Mouse (Mus musculus) cerebellum, adult 2 months (tissue): ENCODE data around the gene Olfr995. TPM values are rescaled to one million over a fixed set of nuclear protein-coding genes. Genes with fewer than 3 reads are reported as not detected.

Experiments used
- DNase-seq, 2 experiments: peaks; one replicate each; pipeline ENCODE4 v3.0.0; 2021
- H3K27ac ChIP-seq: fragments of 200-500 bp; 2 replicates; pipeline ENCODE4 v1.5.1; 2012; ENCODE audit warnings: low read length, control low read depth, inconsistent platforms; ENCODE audit not compliant: insufficient read depth
- H3K27me3 ChIP-seq: fragments of 200-500 bp; 2 replicates; pipeline ENCODE4 v1.6.1; 2012; ENCODE audit warnings: inconsistent platforms, mild to moderate bottlenecking, low read length, moderate library complexity; ENCODE audit not compliant: control insufficient read depth, insufficient read depth
- H3K4me1 ChIP-seq: fragments of 200-500 bp; 2 replicates; pipeline ENCODE4 v1.6.1; 2011; ENCODE audit warnings: low read length; ENCODE audit not compliant: control insufficient read depth, insufficient read depth
- H3K4me3 ChIP-seq: fragments of 200-500 bp; replicated peaks from 2 replicates; pipeline ENCODE3; 2011; ENCODE audit warnings: mild to moderate bottlenecking, low read depth, low read length, control low read depth; ENCODE audit not compliant: insufficient read depth
- CTCF ChIP-seq: fragments of 200-500 bp; IDR thresholded peaks from 2 replicates; pipeline ENCODE4 v1.5.1; 2011; ENCODE audit warnings: low read depth, mild to moderate bottlenecking, control low read depth, low read length, moderate library complexity, borderline replicate concordance; ENCODE audit not compliant: insufficient read depth
- POLR2A ChIP-seq: fragments of 200-500 bp; IDR thresholded peaks from 2 replicates; pipeline ENCODE4 v1.6.1; 2011; ENCODE audit warnings: low read length, control low read depth, borderline replicate concordance; ENCODE audit not compliant: insufficient read depth
- WGBS: fragments of 180-500 bp; shearing (Covaris S2); methylation state at CpG from one replicate; pipeline ENCODE4 v1.1.7; 2018; 5-methylcytosine and 5-hydroxymethylcytosine counted together
- polyA plus RNA-seq: library from polyadenylated mRNA; depleted of rRNA; stranded (reverse); fragments of >200 nt; gene quantifications from 2 replicates; pipeline ENCODE4 v1.2.3, GENCODE M21; 2012; rRNA removed

The Olfr995 gene
- polyA plus RNA-seq, result not detected in 2 replicates

GRCm38 (mm10) chr2:85443539-85443938, at the start of gene Olfr995:
Olfr995 (minus strand) TSS chr2:85443639.
- Histone ChIP-seq H3K27me3 (no peaks in the 10 kb centered on the region), H3K4me3 (no peak within 1 kb of the TSS), H3K4me1 (no peaks in the 10 kb centered on the region), H3K27ac (no peak within 1 kb of the TSS)
- no peak for TF ChIP-seq POLR2A
- no peak for TF ChIP-seq CTCF
- no peak for DNase-seq
- 27% methylated on average over 1 of the region's 1 CpGs for WGBS

- 55% methylated on average over 5 of the region's 5 CpGs for WGBS
- DNase-seq, result no peak
- no peaks in the 10 kb centered on the region for H3K27me3 ChIP-seq
- no peaks in the 10 kb centered on the region for H3K4me1 ChIP-seq
- no peak overlapping the region for H3K4me3 ChIP-seq
- no peak overlapping the region for H3K27ac ChIP-seq
- TF ChIP-seq POLR2A, result no peak
- no peak for TF ChIP-seq CTCF
Measured at GRCm38 (mm10) chr2:85490396-85490795, 47.0 kb upstream of the Olfr995 start.

- H3K4me3 ChIP-seq, result no peak overlapping the region
- no peak for DNase-seq
- no peaks in the 10 kb centered on the region for H3K4me1 ChIP-seq
- TF ChIP-seq CTCF, result no peak
- no peak for TF ChIP-seq POLR2A
- no peak overlapping the region for H3K27ac ChIP-seq
- 61% methylated on average over 3 of the region's 3 CpGs for WGBS
- no peaks in the 10 kb centered on the region for H3K27me3 ChIP-seq
Measured at GRCm38 (mm10) chr2:85466801-85467325, 23.4 kb upstream of the Olfr995 start.

- no peak for DNase-seq
Measured at GRCm38 (mm10) chr2:85442546-85442945, 893 bp downstream of the Olfr995 start.

GRCm38 (mm10) chr2:85436351-85436750, 7.1 kb downstream of the Olfr995 start, which contains the start of gene Olfr994:
Olfr994 (minus strand) TSS chr2:85436451.
- Histone ChIP-seq H3K27ac (no peak within 1 kb of the TSS), H3K4me1 (no peaks in the 10 kb centered on the region), H3K4me3 (no peak within 1 kb of the TSS), H3K27me3 (no peaks in the 10 kb centered on the region)
- WGBS, result 93% methylated on average over 3 of the region's 3 CpGs
- DNase-seq, result no peak
- TF ChIP-seq POLR2A (no peak), CTCF (no peak)

More at GRCm38 (mm10) chr2:85442546-85442945, 893 bp downstream of the Olfr995 start:
- Histone ChIP-seq H3K4me1 (no peaks in the 10 kb centered on the region), H3K27ac (no peak overlapping the region), H3K4me3 (no peak overlapping the region), H3K27me3 (no peaks in the 10 kb centered on the region)
- no peak for TF ChIP-seq POLR2A
- TF ChIP-seq CTCF, result no peak

- Histone ChIP-seq H3K27me3 (no peaks in the 10 kb centered on the region), H3K4me3 (no peak overlapping the region), H3K27ac (no peak overlapping the region), H3K4me1 (no peaks in the 10 kb centered on the region)
- TF ChIP-seq POLR2A (no peak), CTCF (no peak)
- 92% methylated on average over 1 of the region's 1 CpGs for WGBS
- no peak for DNase-seq
Measured at GRCm38 (mm10) chr2:85425893-85426292, 17.5 kb downstream of the Olfr995 start.

- H3K4me3 ChIP-seq, result no peak within 1 kb of the TSS
- TF ChIP-seq CTCF, result no peak
- no peak for TF ChIP-seq POLR2A
- no peaks in the 10 kb centered on the region for H3K4me1 ChIP-seq
Measured at GRCm38 (mm10) chr2:85414777-85415176, 28.7 kb downstream of the Olfr995 start, which contains the start of gene Olfr993. Olfr993 (minus strand) TSS chr2:85414877.

GRCm38 (mm10) chr2:85409369-85409768, 34.1 kb downstream of the Olfr995 start, which contains the start of gene Olfr992:
Olfr992 (minus strand) TSS chr2:85409469.
- Histone ChIP-seq H3K27ac (no peak within 1 kb of the TSS), H3K27me3 (no peaks in the 10 kb centered on the region), H3K4me3 (no peak within 1 kb of the TSS), H3K4me1 (no peaks in the 10 kb centered on the region)
- TF ChIP-seq CTCF, result no peak
- TF ChIP-seq POLR2A, result no peak
- WGBS, result 54% methylated on average over 2 of the region's 2 CpGs
- no peak for DNase-seq

More at GRCm38 (mm10) chr2:85414777-85415176, 28.7 kb downstream of the Olfr995 start, which contains the start of gene Olfr993:
- DNase-seq, result no peak
- Histone ChIP-seq H3K27ac (no peak within 1 kb of the TSS), H3K27me3 (no peaks in the 10 kb centered on the region)

Other genes with a start within 250 kb of the Olfr995 start
- gene Lrrc55, start 246.4 kb downstream of the Olfr995 start, polyA plus RNA-seq, result 7.3 and 8.3 TPM in 2 replicates
- gene Olfr987, start 104.3 kb downstream of the Olfr995 start, polyA plus RNA-seq, result not detected in 2 replicates
- gene Olfr988, start 80.4 kb downstream of the Olfr995 start, polyA plus RNA-seq, result not detected in 2 replicates
- not detected in 2 replicates for gene Olfr992, start 34.2 kb downstream of the Olfr995 start, polyA plus RNA-seq
- gene Olfr993, start 28.8 kb downstream of the Olfr995 start, polyA plus RNA-seq, result not detected in 2 replicates
- not detected in 2 replicates for gene Olfr994, start 7.2 kb downstream of the Olfr995 start, polyA plus RNA-seq
- gene 4833423E24Rik, start 75.4 kb upstream of the Olfr995 start, polyA plus RNA-seq, result 0.11 and 0.13 TPM in 2 replicates
- not detected in 2 replicates for gene Olfr996, start 135.6 kb upstream of the Olfr995 start, polyA plus RNA-seq
- gene Olfr998, start 145.3 kb upstream of the Olfr995 start, polyA plus RNA-seq, result not detected in 2 replicates
- not detected in 2 replicates for gene Olfr1000, start 168.3 kb upstream of the Olfr995 start, polyA plus RNA-seq
- not detected in 2 replicates for gene Olfr1002, start 207.1 kb upstream of the Olfr995 start, polyA plus RNA-seq
- not detected in 2 replicates for gene Olfr154, start 220.8 kb upstream of the Olfr995 start, polyA plus RNA-seq
- gene Olfr1006, start 235.1 kb upstream of the Olfr995 start, polyA plus RNA-seq, result not detected in 2 replicates
- not detected in 2 replicates for gene Olfr1008, start 245.8 kb upstream of the Olfr995 start, polyA plus RNA-seq